ENCODE assay signal across 8 mouse cellular contexts in genomic region chr9:124422900-124423551, GRCm38 (mm10). TPM values are rescaled to one million over a fixed set of nuclear protein-coding genes. Genes with fewer than 3 reads are reported as not detected.
DNase-seq lines count a peak whose midpoint lies in the region; ATAC-seq and TF ChIP-seq lines count a peak whose summit lies in the region.

No protein-coding gene starts in this region.

- TF ChIP-seq POLR2A in bone marrow macrophage, adult 2 months (IDR thresholded peaks at IDR 0.05; ENCODE audit: borderline replicate concordance, low read depth, low read length) = no peak
- TF ChIP-seq POLR2A in embryonic fibroblast, embryonic 13.5 days (IDR thresholded peaks at IDR 0.05; ENCODE audit: low read depth, low read length) = peak; percentile 58

- DNase-seq in A20 (ENCODE audit: low read depth, low spot score) (peak; percentile 99), liver (peak; percentile 93)
- peak; percentile 96 to 97 for DNase-seq in heart, adult 9 months (ENCODE audit: low spot score in 2 of 2)
- peak; percentile 97 for DNase-seq in splenic B cell, adult 2 months (ENCODE audit: low read depth, low spot score)

- H3K9ac ChIP-seq in kidney, embryonic 15.5 days = peak overlapping the region; percentile 71

- no peak for TF ChIP-seq CTCF in bone marrow macrophage, adult 2 months (IDR thresholded peaks at IDR 0.05; ENCODE audit: low read depth, low read length)
- TF ChIP-seq CTCF in embryonic fibroblast, embryonic 13.5 days (IDR thresholded peaks at IDR 0.05; ENCODE audit: borderline replicate concordance, insufficient read depth, low read length) = no peak

- no peaks in the 10 kb centered on the region for H3K9me3 ChIP-seq in kidney, embryonic 15.5 days (replicated peaks)

- peak; percentile 80 for ATAC-seq in kidney, embryonic 15.5 days (replicated peaks; ENCODE audit: low FRiP score)
- peak; percentile 49 for ATAC-seq in monocyte, adult 5-6 weeks (replicated peaks; ENCODE audit: insufficient number of reproducible peaks, low FRiP score, low TSS enrichment, poor library complexity, severe bottlenecking)

- H3K27ac ChIP-seq in bone marrow macrophage, adult 2 months (ENCODE audit: insufficient read depth, low read depth, low read length) = peak overlapping the region; percentile 97
- peak overlapping the region; percentile 96 for H3K27ac ChIP-seq in embryonic fibroblast, embryonic 13.5 days (ENCODE audit: insufficient read depth, low read length)
- H3K27ac ChIP-seq in kidney, embryonic 15.5 days = peak overlapping the region; percentile 99

- H3K4me1 ChIP-seq in bone marrow macrophage, adult 2 months (ENCODE audit: control insufficient read depth, insufficient read depth, low read length) = no peaks in the 10 kb centered on the region
- no peaks in the 10 kb centered on the region for H3K4me1 ChIP-seq in embryonic fibroblast, embryonic 13.5 days (ENCODE audit: control insufficient read depth, insufficient read depth, low read length)
- H3K4me1 ChIP-seq in kidney, embryonic 15.5 days = no peaks in the 10 kb centered on the region

- peak overlapping the region; percentile 73 for H3K4me3 ChIP-seq in bone marrow macrophage, adult 2 months (ENCODE audit: insufficient read depth, low read length)
- H3K4me3 ChIP-seq in embryonic fibroblast, embryonic 13.5 days (ENCODE audit: insufficient read depth, low read length) = peak overlapping the region; percentile 46
- peak overlapping the region; percentile 71 for H3K4me3 ChIP-seq in kidney, embryonic 15.5 days (replicated peaks)

- H3K36me3 ChIP-seq in kidney, embryonic 15.5 days = no peaks in the 10 kb centered on the region
- no peaks in the 10 kb centered on the region for H3K36me3 ChIP-seq in splenic B cell, adult 2 months (ENCODE audit: control insufficient read depth, insufficient read depth, low read length, poor library complexity, severe bottlenecking)

- under 1% methylated on average over 59 of the region's 59 CpGs for WGBS in kidney, embryonic 15.5 days

- H3K4me2 ChIP-seq in kidney, embryonic 15.5 days = peak overlapping the region; percentile 79

- no peaks in the 10 kb centered on the region for H3K27me3 ChIP-seq in kidney, embryonic 15.5 days
- no peaks in the 10 kb centered on the region for H3K27me3 ChIP-seq in splenic B cell, adult 2 months (ENCODE audit: control insufficient read depth, insufficient read depth, low read length, poor library complexity, severe bottlenecking)

RNA-seq across cellular contexts. Expression of gene Ppp2r3d, which starts 53.7 kb away (rescaled TPM):
- 84.7 and 110 TPM in 2 replicates for polyA plus RNA-seq in bone marrow macrophage, adult 2 months (2012; ENCODE audit: insufficient read depth, insufficient read length, missing spikeins)
- polyA plus RNA-seq in embryonic fibroblast, embryonic 13.5 days (2011; ENCODE audit: insufficient read length, low read depth, missing spikeins) = 44.5 and 50.0 TPM in 2 replicates
- 130 and 150 TPM in 2 replicates for polyA plus RNA-seq in kidney, embryonic 15.5 days (2015; fragmentation: Nextera tagmentation; extraction: Ambion mirVana)
- 14.9 to 25.5 TPM (median 23.9 TPM) in 3 replicates for total RNA-seq in monocyte, adult 5-6 weeks (2017)

Comparison
In these comparisons a context has a peak if more than half of its experiments do, and no peak if none do; other contexts are left out.
1. Peak in every context shown above with its lines: DNase-seq, ATAC-seq, H3K4me3 ChIP-seq and H3K27ac ChIP-seq.